Mouse (Mus musculus) heart, adult 8-10 months (tissue): Measurements from ENCODE around the gene 2010109A12Rik. TPM values are rescaled to one million over a fixed set of nuclear protein-coding genes. Genes with fewer than 3 reads are reported as not detected.

Source experiments
- DNase-seq: peaks from one replicate; pipeline ENCODE4 v3.0.0; 2022; ENCODE audit warnings: low spot score
- total RNA-seq, 4 experiments: library from RNA; stranded (reverse); gene quantifications; 2 replicates each; pipeline ENCODE4 v1.2.4; 2022

The 2010109A12Rik gene
- total RNA-seq, 4 experiments from 2014 or later, result 0.40 to 0.69 TPM; not detected in 2

DNA sequence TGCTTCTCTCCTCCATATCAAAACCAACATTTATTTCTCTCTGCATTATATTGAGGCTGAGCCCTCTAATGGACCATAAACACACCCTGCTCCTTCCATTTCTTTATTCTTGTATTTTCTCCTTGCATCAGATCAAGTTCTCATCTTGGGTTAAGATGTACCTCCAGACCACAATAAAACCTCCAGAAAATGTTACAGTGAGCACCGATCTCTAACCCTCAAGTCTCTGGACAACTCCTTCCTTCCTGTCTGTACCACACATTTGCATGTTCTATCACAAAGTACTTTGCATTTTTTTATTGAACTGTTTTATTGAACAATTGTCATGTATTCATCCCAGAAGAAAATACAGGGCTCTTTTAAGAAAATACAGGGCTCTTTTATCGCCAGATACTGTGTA lies 23.2 kb downstream of the 2010109A12Rik start:
- no peak for DNase-seq

DNA sequence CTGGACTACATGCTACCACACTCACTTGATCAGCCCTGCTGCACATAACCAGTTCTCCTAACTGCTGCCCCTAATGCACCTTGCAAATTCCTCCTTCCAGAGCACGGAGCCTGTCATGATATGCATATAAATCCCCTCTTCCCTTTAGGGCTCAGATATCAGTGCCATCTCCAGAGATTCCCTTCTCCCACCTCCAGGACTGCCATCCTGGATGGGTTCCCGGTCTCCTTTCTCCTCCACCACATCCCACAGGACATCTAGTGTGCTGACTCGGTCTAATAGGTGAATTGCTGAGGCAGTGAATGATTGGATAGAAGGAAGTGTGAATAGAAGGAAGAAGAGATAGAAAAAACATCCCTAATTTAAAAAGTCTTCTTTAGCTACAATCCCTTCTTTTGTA lies 25.4 kb downstream of the 2010109A12Rik start:
- no peak for DNase-seq

DNA sequence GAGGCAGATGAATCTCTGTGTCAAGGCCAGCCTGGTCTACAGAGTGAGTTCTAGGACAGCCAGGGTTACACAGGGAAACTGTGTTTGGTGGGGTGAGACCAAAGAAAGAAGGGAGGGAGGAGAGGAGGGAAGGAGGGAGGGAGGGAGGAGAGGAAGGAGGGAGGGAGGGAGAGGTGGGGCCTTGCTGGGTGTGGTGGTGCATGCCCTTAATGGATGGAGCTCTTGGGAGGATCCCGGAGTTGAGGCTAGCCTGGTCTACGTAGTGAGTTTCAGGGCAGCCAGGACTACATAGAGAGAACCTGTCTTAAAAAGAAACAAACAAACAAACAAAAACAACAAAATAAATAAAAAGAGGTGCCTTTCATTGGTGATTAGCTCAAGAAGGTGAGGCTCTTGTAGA lies 26.5 kb downstream of the 2010109A12Rik start:
- no peak for DNase-seq

DNA sequence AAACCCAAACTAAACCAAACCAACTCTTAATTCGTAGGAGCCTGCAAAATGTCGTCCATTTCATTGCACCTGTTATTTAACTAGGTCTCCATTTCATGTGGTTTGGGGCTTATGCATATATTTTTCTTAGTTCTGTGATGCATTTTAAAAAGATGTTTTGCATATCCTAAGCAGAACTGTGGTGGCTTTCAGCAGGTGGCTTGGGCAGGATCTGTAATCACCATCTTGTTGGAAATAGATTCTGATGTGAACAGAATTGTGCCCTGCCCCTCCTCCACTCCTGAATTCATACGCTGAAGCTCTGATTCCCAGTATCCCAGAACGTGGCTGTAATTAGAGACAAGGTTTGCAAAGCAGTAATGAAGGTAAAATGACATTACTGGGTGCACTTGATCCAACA lies 27.8 kb downstream of the 2010109A12Rik start:
- DNase-seq, result no peak

DNA sequence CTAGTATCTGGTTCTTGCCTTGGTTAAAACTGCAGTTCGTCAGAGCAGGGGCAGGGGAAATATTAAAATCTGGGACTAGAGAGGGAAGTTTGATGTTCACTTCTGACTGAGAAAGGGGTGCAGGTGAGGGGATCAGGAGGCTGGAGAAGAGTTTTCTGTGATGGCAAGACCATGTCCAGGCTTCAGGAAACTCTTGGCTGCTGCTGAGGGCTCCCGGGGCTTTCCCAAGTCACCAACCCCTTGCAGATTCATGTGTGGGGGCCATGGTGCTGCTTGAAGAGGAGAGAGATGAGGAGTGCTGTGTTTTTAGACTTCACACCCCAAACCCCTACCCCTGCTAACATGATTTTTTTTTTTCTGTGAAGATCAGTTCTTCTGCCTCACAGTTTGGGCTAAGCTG lies 28.3 kb downstream of the 2010109A12Rik start:
- DNase-seq, result no peak

DNA sequence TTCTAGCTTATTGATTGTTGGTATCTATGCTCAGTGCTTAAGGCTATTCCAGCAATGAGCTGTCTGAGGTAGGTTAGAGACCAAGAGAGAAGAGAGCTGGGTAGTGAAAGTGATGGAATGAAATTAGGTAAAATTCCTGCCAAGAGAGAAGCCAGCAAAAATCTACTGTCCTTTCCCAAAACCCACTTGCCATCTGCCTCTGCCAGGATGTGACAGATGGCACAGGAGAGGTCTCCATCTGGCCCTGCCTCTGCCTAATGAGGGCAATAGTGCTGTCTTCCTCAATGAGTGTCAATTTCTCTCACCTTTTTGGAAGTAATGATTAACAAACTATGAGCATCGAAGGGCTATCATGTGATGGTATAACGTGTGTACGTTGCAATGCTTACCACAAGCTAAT lies 29.6 kb downstream of the 2010109A12Rik start:
- no peak for DNase-seq

DNA sequence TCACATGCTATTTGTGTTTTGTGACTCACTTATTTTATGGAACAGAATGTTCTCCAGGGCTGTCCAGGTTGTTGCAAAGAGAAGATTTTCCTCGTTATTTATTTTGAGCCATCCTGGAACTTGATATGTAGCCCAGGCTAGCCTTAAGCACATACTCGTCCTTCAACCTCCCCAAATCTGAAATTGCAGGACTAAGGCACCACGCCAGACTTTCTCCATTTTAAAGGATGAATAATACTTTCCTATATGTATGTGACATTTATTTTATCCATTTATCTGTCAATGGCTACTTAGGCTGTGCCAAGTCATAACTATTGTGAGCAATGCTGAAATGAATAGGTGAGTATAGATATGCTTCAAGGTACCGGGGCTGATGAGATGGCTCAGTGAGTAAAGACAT lies 30.2 kb downstream of the 2010109A12Rik start:
- DNase-seq, result no peak

DNA sequence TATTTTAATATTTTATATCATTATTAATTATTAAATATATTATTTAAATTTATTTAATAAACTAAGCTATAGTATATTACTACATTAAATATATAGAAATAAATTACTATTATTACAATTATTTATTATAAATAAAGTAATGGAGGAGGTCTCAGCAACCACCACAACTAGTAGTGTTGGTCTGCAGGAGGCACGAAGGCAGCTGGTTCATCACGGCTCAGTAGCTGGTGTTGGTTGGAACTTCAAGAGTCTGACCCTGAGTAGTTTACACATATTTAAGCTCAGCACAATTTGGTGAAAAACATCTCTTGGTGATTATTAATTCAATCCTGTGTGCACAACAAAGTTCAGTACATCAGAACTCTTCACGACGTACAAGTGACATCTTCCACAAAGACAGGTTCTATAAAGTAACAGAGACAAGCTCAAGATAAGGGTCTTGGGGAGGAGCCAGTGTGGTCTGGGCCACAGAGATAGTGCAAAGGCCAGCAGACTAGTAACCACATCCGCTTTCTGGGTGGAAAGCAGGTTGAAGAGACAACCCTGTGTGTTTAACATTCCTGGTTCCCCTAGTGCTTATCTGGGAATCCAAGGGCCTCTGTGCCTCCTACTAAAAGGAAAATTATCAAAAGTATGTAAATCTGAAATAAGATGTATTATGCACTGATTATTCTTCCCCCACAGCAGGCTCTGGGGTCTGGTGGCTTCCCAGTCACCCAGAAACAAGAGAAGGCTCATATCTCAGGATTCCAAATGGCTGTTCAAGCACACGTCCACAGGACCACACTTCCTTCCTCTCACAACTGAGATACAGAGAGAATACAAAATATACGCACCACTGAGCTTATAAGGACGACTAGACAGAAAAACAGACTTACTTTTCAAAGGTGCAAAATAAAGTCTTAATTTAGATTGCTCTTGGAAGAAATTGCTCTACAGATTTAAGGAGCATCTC lies 33.5 kb downstream of the 2010109A12Rik start:
- DNase-seq, result no peak

DNA sequence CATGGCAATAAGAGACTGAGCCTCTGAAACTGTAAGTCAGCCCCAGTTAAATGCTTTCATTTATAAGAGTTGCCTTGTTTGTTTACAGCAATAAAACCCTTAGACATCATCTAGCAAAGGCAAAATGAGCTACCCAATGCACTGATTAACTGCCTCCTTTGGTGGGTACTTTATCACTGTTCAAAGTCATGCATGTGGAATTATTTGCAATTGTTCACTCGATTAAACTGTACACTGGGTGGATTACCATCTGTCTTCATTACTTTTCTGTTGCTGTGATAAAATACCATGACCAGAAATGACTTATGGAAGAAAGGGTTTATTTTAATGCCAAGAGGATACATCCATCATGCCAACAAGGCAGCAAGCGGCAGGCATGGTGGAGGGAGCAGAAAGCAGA lies 39.0 kb downstream of the 2010109A12Rik start:
- DNase-seq, result no peak

DNA sequence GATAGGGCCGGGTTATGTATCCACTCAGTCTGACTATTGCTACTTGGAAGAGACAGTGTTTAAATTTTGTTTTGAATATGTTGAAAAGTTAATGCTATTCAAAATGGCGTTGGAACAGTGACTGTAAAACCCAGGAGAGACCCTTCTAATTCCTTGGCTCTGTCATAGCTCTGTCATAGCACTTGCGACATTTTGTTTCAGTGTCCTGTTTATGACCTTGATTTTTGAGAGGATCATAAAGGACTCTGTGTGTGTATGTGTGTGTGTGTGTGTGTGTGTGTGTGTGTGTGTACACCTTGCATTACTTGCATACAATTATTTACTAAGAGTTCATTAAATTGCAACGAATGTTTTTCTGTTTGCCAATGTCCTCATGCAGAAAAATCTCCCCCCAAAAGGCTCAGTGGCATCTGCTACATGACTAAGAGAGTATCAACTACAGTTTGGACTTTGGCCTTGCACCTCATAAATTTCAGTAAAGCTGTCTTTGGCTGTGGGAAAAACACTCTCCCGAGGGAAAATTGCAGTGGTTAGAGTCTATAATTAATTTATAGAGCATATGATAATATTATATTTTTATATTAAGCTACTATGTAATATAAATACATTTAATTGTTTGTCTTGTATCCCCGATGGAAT lies 43.7 kb downstream of the 2010109A12Rik start:
- no peak for DNase-seq

DNA sequence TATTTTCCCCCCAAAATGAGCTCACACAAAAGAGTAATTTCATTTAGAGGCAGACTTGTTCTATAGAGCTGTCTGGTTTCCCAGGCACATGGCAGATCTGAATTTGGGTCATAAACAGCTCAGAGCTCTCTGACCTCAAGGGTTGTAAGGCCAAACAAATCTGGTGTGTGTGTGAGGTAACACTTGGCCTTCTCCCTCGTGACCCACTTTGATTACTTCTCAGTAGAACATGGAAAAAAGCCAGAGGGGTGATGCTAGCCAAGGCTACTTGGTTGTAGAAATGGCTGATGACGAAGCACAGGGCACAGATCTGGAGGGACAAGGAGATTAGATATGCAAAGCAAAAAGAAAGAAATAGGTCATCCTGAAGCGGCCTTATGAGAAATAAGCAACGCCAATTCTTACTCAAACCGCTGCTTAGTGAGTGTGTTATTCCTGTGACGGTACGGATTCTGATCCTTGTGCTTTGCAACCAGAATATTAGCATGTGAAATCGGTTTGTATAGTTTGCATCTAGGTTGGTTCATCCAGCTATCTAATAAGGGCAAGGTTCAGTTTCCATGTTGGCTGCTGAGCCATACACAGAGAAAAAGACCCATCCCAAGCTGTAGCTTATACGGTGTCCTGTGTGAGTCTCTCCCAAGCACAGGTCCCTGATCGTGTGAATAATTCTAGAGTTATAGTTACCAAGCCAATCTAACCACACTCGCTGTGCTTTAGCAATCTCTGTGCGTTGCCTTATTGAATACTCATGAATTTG lies 44.9 kb downstream of the 2010109A12Rik start:
- DNase-seq, result peak; percentile 87

DNA sequence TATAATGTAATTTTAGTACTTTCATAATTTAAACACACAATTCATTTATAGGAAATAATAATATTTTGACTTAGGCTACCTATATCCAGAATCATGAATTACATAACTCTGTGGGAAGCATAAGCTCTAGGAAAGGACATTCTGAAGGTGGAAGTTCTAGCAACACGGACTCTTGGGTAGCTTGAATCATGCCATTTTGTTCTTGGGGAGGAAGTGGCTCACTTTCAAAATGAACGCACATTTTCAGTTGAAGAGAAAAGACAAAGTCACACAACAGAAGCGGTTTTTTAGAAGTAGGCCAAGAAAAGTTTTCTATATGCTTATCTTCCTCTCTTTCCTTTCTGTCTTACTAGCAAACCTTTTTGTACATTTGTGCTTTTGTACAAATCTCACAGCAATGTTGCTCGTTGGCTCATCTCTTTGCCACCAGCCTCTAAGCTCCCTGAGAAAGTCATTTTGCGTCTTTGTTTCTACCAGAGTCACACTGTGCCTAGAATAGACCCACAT lies 49.5 kb downstream of the 2010109A12Rik start:
- DNase-seq, result no peak

DNA sequence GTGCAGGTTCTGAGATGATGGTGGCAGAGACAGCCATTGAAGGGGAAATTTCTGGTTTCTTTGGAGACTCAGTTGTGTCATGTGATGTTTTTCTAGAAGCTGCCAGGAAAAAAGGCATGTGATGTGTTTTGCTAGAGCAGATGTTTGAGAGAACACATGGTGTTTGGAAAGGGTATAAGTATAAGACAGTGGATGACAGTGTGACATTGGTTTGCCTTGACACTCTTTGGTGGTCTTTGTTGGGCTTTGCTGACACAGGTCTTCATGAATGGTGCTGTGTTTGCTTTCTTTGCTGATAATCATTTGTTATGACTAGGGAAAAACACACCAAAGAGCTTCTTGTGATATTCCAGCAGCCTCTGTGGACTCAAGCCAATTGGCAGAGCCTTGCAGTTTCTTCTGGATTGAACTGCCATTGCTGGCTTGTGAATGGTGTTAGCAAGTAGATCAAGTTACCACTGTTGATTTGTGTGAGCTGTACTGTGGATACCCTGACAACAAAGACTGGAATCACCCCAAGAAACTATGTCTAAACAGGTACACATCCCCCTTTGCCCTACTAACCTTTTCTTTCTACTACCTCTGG lies 50.6 kb downstream of the 2010109A12Rik start:
- DNase-seq, result peak; percentile 19

DNA sequence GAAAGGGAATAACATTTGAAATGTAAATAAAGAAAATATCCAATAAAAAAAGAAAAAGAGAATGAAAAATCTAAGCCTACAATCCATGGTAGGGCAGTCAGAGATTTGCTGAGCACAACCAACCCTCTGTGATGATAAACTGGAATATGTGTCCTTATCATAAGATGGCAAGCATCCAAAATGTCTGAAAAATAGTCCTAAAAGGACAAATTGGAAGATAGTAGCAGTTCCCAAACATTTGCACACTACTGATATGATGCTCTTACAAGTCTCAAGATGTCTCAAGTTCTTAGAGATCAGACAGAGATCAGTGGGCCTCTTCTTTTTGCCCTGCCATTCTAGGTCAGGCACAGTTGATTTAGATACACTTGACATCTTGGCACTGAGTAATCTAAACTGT lies 53.0 kb downstream of the 2010109A12Rik start:
- no peak for DNase-seq

DNA sequence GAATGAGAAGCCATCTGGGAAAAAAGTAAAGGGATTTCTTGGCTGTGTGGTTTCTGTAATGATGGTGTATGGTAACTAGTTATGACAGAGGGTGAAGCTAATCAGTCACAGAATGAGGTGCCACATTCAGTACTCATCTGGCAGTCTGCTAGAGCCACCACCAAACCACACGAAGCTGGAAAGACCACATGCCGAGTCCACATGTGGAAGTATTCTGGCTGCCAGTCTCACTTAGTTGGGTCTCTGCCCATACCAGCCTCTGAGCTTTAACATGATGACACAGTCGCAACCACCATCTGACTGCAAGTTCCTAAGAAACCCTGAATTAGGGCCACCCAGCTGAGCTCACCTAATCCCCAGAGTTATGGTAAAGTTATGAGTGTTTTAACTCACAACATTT lies 54.7 kb downstream of the 2010109A12Rik start:
- DNase-seq, result no peak

DNA sequence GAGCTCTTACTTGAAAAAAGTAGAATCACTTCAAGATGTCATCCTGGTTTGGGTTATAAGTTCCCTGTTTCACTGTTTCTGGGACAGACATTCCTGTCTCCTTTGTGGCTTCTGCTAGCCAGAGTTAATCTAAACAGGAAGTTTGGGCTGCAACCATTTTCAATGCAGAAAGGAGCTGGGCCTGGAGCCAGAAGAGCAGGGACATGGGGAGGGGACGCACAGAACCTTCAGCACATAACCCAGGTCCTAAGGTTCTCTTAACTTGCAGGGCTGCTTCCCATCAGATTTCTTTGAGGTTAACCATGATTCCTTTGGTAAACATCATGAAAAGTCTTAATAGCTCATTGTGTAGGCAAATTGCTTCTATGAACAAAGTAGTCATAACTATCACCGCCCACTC lies 56.4 kb downstream of the 2010109A12Rik start:
- no peak for DNase-seq

Other genes with a start within 250 kb of the 2010109A12Rik start
- under 1 TPM; 0.05 to 0.22 (median 0.12) TPM for gene Sowahb, start 161.5 kb upstream of the 2010109A12Rik start, total RNA-seq
- gene Sept11, start 113.1 kb upstream of the 2010109A12Rik start, total RNA-seq, result 10 to 100 TPM; 23.6 to 29.9 (median 25.5) TPM
- gene Ccni, start within 50 bp of the 2010109A12Rik start, total RNA-seq, result 100 to 1,000 TPM; 119 to 175 (median 143) TPM
- gene Ccng2, start 60.7 kb downstream of the 2010109A12Rik start, total RNA-seq, result 10 to 100 TPM; 10.4 to 12.9 (median 11.6) TPM